Mouse (Mus musculus) retina, postnatal 1 day (tissue): Measurements from ENCODE around the gene Fbxo11.
A peak's percentile ranks its signal among the peaks of the same experiment; 100 is the strongest.
"Not testable (repeated sequence)": the region's sequence is repeated elsewhere in the genome, so short reads cannot be mapped to it uniquely, and the experiment has no call there.

Source experiments
- DNase-seq: peaks from one replicate; pipeline ENCODE4 v3.0.0-alpha.2; 2012

Gene Fbxo11

DNA sequence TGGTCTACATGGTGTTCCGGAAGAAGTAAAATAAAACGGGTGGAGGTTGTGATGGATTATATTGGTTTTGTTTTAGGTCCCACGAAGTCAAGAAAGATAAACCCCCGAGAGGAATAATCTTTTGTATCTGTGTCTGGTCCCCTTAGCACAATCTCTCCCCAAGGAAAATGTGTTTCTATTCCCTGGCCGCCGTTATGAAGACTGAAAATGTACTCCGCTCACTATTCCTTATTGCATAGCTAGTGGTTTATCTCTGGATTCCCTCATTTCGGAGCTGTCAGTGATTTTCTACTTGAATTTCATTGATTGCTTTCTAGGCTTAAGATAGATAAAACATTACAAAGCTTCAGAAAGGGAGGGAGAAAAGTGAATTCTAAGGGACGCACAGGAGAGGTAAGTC lies 1.7 kb upstream of the Fbxo11 start:
- no peak for DNase-seq

DNA sequence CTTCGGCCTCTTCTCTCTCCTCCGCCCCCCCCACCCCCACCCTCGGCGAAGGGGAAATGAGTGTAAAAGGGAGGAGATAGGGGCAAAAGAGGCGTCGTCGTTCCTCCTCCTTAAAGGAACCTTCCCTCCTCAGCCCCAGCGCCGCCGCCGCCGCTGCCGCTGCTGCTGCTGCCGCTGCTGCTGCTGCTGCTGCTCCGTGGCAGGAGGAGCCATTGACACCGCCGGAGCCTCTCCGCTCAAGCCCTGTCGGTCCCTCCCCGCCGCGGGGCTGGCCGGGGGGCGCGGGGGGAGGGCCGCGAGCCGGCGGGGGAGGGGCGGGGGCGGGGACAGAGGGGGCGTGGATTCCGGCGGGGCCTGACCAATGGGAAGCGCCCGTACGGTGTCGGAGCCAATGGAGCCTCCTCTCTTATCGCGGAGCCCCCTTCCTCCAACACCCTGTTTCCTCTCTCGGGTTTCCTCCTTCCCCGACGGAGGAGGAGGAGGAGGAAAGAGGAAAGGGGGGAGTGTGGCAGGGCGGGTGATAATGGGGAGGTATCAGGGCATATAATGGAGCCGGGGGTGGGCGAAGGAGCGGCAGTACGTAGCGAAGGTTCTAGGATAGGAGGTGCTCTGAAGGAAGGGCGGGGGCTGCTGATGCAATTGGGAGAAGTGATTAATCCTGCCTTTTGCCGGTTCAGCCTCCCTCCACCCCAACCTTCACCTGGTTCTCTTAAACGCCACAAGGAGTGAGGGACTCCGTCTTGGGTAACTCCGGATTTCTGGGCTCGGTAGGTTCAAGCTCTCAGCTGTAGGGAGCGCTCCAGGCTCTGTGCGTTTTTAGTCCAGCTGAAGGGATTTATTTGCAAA lies 933 bp upstream of the Fbxo11 start:
- peak; percentile 98 for DNase-seq

DNA sequence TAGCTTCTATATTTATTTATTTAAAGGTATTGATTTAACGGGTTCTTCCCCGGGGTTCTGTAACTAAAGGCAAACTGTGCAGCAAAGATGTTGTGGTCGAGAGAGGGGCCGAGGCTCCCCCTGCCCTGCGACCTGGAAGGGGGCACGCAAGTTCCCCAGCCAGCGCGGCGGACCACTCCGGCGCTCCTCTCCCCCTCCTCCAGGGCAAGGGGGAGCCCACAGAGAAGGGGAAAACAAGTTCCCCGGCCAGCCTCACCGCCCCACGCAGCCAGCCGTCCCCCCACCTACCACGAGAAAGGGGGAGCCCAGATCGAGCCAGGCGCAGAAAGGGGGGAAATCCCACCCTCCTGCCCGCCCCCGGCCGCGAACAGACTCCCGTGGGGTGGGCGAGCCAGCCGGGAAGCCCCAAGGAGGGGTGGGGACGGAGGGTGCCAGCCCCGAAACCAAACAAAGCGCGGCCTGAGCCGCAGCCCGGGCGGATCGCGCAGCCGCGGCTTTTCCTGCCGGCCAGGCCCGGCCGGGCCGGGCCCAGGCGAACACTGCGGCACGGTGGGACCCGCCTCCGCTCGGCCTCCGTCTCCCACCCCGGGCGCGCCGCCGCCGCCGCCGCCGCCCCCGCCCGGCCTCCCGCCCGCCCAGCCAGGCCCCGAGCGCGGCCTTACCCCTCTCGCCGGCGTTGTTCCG lies 602 bp downstream of the Fbxo11 start:
- peak; percentile 78 for DNase-seq

DNA sequence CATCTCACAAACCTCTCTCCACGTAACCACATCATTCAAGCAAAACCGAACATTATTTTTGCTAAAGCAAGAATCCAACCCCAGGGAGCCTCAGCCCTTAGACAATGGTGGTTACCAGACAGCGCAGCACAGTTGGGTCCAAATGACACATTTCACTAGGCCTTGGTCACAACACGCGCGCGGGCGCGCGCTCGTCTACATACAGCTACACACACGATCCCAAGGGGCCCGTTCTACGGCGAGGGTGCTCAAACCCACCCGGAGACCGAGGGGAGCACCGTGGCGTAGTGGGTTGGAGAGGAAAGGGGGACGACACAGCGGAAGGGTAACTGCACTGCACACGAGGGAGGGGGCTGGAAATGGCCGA lies 1.1 kb downstream of the Fbxo11 start:
- peak; percentile 79 for DNase-seq

DNA sequence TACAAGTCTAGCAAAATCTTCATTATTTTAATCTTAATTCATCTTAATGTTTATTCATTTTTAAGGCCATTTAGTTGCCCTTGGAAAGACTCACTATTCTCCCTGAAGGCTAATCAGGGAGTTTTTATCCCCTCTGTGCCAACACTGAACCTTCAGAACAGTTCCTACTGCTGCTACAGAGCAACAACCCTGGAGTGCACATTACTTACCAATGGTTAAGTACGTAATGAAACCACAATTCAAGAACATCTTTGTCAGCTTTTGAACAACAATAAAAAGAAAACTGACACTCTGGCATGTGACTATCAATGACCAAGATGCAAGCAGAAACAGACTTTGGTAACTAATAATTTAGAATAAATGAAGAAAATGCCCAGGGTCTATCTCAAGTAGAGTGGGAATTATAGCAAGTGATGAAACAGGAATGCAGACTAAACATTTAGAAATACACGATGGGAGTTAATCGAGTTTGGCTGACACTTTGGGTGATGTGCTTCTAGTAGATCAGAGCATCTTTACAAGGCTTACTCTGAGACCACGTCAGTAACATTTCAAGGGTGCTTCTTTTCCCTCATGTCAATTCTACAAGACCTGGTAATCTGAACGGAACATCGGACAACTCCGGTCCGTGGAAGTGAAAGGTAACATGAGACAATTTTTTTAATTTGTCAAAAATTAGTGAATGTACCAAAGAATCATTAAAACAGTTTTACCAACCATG lies 2.1 kb downstream of the Fbxo11 start:
- DNase-seq, result no peak

DNA sequence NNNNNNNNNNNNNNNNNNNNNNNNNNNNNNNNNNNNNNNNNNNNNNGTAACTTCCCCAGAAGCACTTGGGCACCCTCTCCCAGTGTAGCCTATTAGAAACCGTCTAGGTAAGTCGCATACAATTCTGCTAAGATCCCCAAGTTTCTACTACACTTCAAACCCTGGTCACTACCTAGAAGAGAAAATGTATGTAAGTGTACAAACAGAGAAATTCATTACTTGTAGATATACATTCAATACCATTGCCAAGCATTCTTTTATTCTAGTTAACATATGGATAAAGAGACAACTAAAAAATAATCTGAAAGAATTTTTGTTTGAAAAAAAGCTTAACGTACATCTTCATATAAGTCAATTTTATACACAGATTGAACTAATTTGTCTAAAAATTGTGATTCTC lies 3.1 kb downstream of the Fbxo11 start:
- DNase-seq, result no peak

DNA sequence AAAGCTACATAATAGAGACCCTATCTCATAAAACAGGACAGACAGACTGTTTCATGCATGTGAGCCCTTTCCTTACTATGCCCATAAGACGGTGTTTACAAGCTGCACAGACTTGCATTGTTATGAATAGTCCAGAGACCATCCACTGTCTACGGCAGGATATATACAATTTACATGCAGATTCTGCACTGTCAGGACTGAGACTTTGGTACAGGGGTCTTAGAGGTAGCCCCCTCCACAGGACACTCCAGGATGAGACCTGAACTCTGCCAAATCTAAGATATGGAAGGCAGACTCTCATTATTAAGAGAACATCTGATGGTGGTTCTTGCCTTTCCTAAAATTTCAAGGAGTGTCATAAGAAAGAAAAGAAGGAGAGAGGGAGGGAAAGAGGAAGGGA lies 6.8 kb downstream of the Fbxo11 start:
- no peak for DNase-seq

DNA sequence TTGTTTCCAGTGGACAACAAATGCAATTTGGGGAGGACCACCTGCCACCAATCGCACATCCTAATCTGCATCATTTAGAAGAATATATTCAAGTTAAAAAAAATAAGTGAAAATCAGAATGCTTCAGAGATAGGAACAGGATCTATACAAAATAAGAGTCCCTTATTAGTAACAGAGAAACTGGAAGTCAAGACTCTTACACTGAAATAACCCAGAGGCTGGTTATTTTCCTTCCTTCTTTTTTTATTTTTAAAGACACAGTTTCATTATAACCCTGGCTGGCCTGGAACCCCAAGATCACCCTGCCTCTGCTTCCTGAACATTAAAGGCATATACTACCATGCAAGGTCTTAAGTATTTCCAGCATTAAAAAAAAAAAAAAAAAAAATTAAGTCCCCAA lies 7.2 kb downstream of the Fbxo11 start:
- DNase-seq, result peak; percentile 58

DNA sequence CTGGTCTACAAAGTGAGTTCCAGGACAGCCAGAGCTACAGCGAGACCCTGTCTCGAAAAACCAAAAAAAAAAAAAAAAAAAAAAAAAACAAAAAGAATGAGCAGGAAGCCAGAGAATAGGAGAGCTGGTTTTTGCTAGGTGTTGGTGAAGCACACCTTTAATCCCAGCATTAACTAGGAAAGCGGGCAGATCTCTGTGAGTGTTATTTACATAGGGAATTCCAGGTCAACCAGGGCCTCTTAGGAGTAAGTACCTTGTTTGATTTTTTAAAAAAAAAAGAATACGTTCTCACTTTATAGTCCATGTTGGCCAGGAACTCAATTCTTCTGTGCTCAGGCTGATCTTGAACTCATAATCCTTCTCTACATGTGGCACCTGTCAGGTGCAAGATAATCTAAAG lies 13.4 kb downstream of the Fbxo11 start:
- no peak for DNase-seq

DNA sequence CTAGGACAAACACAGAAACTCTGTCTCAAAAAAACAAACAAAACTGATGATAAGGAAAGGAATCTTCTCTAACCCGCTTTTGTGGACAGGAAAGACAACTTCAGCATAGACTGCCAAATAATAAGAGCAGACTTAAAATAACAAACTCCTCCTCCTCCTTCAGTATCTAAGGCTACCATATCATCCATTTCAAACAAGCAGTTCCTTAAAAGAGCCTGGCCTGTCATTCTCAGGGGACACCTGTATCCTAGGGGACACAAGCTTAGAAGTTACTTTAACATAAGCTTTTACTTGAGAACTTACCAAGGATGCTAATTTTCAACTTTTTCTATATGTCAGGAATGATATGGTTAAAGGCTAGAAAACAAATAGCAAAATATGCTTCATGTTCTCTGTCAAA lies 14.2 kb downstream of the Fbxo11 start:
- DNase-seq, result no peak

DNA sequence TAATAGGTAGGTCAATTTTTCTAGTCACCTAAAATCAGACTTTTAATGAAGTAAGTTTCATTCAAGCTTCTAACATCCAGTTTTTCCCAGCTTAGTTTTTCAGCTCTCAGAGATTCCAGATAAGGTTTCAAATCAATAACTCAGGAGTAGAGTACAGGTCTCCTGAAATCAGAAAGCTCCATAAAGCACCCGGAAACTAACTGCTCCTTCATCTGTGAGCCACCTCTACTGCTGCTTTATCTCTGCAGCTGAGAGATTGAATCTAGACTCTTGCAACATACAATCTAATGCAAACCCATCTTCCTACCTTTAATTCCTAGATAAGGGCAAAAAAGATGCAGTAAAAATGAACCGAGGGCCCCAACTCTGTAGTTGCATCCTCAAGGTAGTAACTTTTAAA lies 14.8 kb downstream of the Fbxo11 start:
- no peak for DNase-seq

DNA sequence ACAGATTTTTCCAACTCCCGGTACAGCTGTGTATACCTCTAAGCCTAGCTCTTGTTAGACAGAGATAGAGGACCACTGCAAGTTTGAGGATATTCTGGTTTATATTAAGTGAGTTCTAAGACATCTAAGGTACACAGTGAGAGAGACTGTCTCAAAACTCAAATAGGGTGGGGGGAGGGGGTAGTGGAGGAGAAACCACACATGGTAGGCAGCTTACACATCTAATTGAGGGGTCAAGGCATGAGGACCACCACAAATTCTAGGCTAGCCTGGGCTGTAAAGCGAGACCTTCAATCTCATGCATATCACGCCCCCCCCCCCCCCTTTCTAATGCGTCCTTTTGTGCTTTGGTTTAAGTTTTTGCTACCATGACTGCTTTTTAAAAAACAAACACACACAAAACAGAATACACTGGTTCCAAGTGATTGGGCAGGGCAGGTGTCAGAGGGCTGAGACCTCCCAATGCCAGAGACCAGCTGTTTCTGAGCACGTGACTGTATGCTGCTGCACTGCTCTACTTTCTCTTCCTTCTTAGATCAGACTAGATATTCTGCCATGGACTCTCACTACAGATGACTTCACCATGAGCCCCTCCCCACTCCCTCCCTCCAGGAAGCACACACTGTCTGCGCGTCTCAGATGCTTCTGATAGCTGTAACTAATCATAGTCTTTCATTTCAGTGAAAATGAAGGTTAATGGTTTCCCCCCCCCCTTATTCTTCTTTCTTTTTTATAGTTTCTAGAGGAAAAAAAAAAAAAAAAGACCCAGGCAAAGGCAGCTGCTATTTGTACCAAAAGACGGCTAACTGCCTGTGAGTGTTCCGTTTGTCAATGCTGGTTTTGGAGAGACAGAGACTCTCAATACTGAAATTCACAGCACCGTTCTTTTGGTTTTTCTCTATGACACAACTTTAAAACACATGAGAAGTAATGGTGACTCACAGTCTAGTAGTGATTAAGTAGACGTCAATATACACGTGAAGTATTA lies 22.7 kb downstream of the Fbxo11 start:
- DNase-seq, result peak; percentile 70

DNA sequence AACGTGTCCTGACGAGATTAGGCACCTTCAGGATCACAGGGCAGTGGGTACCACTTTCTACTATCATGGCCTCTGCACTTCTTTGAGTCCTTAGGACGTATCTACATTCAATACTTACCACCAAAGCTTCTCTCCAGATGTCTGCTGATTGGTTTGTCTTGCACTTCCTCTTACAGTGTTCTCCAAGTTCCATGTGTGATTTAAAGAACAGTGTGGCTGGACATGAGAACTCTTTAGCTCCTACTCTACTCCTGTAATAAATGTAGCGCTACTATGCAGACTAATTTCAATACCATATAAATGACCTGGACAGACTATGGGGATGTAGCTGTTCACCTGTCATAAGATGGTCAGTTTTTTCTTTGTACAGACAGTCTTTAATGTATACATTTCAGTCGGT lies 24.3 kb downstream of the Fbxo11 start:
- DNase-seq, result no peak

DNA sequence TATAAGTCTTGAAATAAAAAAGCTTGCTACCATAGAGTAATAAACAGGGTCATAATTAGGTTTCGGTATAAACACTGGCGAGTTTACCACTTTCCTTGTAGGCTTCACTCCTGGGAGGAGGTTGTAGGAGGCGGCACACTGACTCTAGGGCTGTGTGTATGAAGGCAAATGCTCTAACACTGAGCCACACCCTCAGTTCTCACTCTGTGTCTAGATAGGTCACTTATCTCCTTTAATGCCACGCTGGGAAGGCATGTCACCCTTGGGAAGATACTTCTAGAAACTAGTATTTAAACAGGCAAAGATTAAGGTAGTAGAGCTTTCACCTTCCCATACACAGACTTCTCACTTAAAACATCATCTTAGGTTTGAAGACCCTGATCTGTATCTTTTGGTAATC lies 30.7 kb downstream of the Fbxo11 start:
- DNase-seq, result no peak

DNA sequence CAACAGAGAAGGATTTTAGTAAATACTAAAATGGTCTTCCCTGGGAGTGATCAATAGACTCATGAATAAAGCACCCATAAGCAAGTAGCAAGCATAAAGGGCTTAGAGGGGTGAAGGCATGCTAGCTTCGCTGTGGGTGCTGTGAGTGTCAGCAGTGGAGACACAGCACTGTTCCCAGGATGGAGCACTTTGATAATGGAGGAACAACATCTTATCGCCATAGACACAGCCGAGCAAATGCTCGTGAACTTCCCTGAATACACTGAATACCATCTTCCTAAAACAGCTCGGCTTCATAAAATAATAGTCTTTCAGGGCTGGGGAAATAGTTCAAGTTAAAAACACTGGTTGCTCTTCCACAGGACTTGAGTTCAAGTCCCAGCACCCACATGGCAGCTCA lies 33.3 kb downstream of the Fbxo11 start:
- DNase-seq, result no peak

DNA sequence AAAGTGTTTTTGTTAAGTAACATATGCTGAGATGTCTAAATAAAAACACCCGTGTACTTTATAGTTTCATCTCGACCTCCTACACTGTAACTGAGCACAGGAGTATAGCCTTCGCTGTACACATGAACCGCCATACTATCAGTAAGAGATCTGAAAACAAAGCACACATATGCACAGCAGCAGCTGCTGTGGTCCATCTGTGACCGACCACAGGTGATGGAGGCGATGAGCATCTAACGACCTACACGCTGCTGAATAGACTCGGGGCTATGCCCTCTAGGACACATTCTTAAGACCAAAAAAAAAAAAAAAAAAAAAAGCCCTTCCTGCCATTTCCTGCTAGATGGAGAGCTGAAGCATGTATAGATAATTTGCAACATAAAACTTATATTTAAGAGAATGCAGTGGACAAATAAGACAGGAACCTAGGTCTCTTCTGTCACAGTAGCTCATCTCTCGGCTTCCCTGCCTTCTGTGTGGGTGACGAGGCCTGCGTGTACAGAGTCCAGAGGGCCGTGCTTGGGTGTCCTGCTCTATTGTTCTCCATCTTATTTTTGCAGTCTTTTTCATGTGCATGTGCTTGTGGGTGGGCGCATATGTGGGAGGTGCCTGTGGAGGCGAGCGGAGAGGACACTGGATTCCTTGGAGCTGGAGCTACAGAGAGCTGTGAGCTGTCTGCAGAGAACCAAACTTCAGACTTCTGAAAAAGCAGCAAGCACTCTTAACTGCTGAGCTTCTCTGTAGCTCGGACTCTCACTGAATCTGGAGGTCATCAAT lies 35.7 kb downstream of the Fbxo11 start:
- peak; percentile 28 for DNase-seq

DNA sequence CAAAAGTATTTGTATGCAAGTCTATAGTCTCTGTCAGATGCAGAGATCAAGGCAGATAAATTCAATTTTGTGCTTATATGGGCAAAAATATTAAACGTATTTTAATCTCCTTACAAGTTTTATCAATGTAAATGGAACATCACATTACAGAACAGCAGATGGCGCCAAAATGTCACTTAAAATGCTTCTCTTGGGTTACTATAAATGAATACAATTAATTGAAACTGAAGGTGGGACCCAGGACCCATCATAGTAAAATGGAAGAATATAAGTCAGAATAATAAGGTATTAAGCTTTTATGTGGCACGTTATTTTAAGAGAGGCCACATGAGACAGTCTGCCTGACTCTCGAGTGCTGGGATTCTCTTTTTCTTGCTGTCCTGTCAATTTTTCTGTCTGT lies 39.9 kb downstream of the Fbxo11 start:
- peak; percentile 79 for DNase-seq

DNA sequence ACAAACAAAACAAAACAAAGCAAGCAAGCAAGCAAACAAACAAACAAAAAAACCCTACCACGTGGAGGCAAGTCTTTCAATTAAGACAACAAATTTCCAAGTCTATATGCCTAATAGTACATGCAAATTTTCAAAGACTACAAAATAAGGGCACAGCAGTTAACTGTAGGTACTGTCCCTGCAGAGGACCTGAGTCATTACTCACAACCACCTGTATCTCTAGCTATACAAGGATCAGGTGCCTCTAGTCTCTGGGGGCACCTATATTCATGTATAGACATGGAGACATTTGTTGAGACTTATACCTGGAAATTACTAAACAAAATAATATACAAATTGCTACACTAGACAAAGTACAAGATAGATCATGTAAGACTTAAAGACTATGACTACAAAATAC lies 41.2 kb downstream of the Fbxo11 start:
- DNase-seq, result no peak

DNA sequence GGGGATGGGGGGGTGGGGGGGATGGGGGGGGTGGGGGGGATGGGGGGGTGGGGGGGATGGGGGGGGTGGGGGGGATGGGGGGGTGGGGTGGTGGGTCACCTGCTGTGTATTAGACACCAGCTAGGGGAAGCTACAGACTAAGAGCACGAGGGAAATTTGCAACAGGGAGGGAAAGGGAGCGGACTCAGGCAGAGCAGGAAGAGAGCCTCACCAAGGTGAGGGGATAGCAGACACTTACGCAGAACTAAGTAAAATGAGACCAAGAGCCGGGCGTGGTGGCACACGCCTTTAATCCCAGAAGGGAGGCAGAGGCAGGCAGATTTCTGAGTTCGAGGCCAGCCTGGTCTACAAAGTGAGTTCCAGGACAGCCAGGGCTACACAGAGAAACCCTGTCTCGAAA lies 49.1 kb downstream of the Fbxo11 start:
- DNase-seq, result not testable (repeated sequence)

DNA sequence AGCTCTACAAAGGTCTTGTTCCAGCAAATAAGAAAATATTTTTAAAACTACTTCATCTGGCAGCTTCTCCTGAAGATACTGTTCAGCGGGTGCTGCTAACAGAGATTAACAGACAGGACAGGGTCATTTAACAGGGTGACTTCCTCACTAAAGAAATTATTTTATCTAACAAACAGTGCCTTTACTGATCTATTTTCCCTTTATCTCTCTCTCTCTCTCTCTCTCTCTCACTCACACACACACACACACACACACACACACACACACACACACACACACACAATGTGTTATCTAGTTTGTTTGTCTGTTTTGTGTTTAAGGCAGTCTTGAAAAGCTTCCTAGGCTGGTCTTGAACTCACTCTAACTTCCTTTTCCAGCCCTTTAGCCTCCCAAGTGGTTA lies 50.6 kb downstream of the Fbxo11 start:
- DNase-seq, result no peak

DNA sequence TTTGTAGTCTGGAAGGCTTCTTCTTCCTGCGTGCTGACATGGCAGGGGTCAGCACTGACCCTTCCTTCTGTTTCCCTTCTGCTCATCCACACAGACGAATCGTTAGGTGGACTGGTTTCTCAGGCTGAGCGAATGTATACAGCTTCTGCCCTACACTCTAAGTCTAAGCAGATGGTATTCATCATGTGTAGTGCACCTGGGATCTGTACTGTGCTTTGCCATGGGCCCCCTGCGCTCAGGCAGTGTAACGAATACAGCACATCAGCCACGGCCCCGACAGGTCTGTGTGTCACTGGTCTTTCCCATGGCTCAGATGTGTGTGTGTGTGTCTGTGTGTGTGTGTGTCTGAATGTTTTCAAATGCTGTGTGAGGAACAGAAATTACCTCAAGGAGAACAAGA lies 58.1 kb downstream of the Fbxo11 start:
- no peak for DNase-seq

DNA sequence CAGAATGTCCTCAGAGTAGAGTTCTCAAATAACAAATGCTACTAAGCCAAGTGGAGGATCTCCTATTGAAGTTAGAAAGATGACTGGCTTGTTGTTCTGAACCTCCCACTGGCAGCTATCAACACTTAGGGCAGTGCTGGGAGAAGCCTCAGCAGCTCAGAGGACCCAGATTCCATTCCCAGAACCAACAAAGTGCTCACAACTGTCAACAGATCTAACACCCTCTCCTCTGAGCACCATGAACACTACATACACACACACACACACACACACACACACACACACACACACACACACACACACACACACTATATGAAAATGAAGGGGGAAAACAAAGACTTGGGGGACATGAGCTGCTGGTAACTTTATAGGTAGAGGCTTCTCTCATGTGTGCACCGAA lies 60.2 kb downstream of the Fbxo11 start:
- DNase-seq, result no peak
